In the genomic region with DNA sequence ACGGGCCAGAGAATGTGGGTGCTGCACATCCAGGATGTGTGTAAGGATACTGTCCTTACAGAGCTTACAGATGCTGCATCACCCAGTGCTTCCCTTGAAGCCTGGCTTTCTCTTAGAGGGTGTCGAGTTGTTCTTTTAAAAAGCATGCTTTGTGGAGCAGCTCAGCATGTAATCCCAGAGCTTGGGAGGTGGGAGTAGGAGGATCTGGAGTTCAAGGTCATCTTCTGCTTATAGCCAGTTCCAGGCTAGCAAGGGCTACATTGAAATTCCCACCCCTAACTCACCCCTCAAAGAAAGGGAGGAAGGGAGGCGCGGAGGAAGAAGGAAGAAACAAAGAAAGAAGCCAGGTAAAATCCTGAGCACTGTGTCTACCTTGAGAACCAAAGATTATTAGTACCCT, we compare ENCODE assay signal across 10 mouse cellular contexts.
DNase-seq lines count a peak whose midpoint lies in the region; ATAC-seq and TF ChIP-seq lines count a peak whose summit lies in the region.
"Had no signal": no experiment of that assay in that cellular context is flagged by ENCODE, and none has a peak within 500 bp of the region (broad histone marks: within the 10 kb centered on the region; RNA-seq: fewer than 3 reads in every experiment).

No protein-coding gene starts in this region.

- no peaks in the 10 kb centered on the region for H3K36me3 ChIP-seq in kidney, embryonic 15.5 days
- no peaks in the 10 kb centered on the region for H3K36me3 ChIP-seq in hindbrain, embryonic 15.5 days
- H3K36me3 ChIP-seq in liver, postnatal 0 days (replicated peaks; ENCODE audit: insufficient read depth, low read length): no peaks in the 10 kb centered on the region

- peak overlapping the region; percentile 22; the same call in 1 of the 2 replicates for H3K27ac ChIP-seq in kidney, embryonic 15.5 days
- H3K27ac ChIP-seq in hindbrain, embryonic 15.5 days (replicated peaks): no peak overlapping the region
- H3K27ac ChIP-seq in liver, postnatal 0 days (ENCODE audit: low read depth): no peak overlapping the region
- H3K27ac ChIP-seq in left cerebral cortex, adult 2 months: no peak overlapping the region

- peak overlapping the region; percentile 63 for H3K4me2 ChIP-seq in kidney, embryonic 15.5 days
- peak overlapping the region; percentile 60 for H3K4me2 ChIP-seq in hindbrain, embryonic 15.5 days
- peak overlapping the region; percentile 59 for H3K4me2 ChIP-seq in liver, postnatal 0 days (ENCODE audit: low read depth, low read length)

- TF ChIP-seq CTCF in liver, postnatal 0 days (IDR thresholded peaks at IDR 0.05; ENCODE audit: low read depth): no peak
- no peak for TF ChIP-seq CTCF in left cerebral cortex, adult 2 months (IDR thresholded peaks at IDR 0.05)

- 61% methylated on average over 4 of the region's 4 CpGs for WGBS in kidney, embryonic 15.5 days
- 70% methylated on average over 4 of the region's 4 CpGs for WGBS in hindbrain, embryonic 15.5 days
- WGBS in liver, postnatal 0 days (ENCODE audit: insufficient replicate concordance): 78% methylated on average over 4 of the region's 4 CpGs

- H3K27me3 ChIP-seq in kidney, embryonic 15.5 days: 0 out of 2 replicates have a peak, but pooled peaks cover 4% of the 10 kb centered on the region
- H3K27me3 ChIP-seq in hindbrain, embryonic 15.5 days: 0 out of 2 replicates have a peak, but pooled peaks cover 2% of the 10 kb centered on the region
- H3K27me3 ChIP-seq in liver, postnatal 0 days (ENCODE audit: insufficient read depth, low read length): no peaks in the 10 kb centered on the region

- H3K9ac ChIP-seq in kidney, embryonic 15.5 days: no peak overlapping the region
- no peak overlapping the region for H3K9ac ChIP-seq in hindbrain, embryonic 15.5 days
- H3K9ac ChIP-seq in liver, postnatal 0 days (replicated peaks): no peak overlapping the region

- H3K9me3 ChIP-seq in kidney, embryonic 15.5 days (replicated peaks): no peaks in the 10 kb centered on the region
- no peaks in the 10 kb centered on the region for H3K9me3 ChIP-seq in hindbrain, embryonic 15.5 days
- no peaks in the 10 kb centered on the region for H3K9me3 ChIP-seq in liver, postnatal 0 days (ENCODE audit: low read length)

- intact Hi-C loops in left cerebral cortex, adult 2 months (cut with DNase I): no loop called here

- TF ChIP-seq EP300 in liver, postnatal 0 days (IDR thresholded peaks at IDR 0.05; ENCODE audit: low read depth): no peak

- no peak for DNase-seq in kidney, adult 11 months
- DNase-seq in WW6 (ENCODE audit: low read depth, low spot score): peak; percentile 46
- no peak for DNase-seq in liver, postnatal 0 days
- DNase-seq in left cerebral cortex, adult 2 months (ENCODE audit: extremely low spot score in 1 of 2, low spot score in 2 of 2): no peak
- DNase-seq in c-Kit-positive CD71-positive TER-119-positive erythroid progenitor cells, embryonic 14.5 days (ENCODE audit: low spot score): no peak
- no peak for DNase-seq in cerebellum, adult 11 months
- DNase-seq: thymus, postnatal 36 days had no signal

- no peak overlapping the region for H3K4me3 ChIP-seq in kidney, embryonic 15.5 days (replicated peaks)
- H3K4me3 ChIP-seq in hindbrain, embryonic 15.5 days: no peak overlapping the region
- 0 out of 2 replicates have a peak overlapping the region, but pooled peaks have one; percentile 0 for H3K4me3 ChIP-seq in liver, postnatal 0 days (ENCODE audit: low read depth, low read length)
- no peak overlapping the region for H3K4me3 ChIP-seq in left cerebral cortex, adult 2 months
- H3K4me3 ChIP-seq: myocyte had no signal

- peak; percentile 23; the same call in 1 of the 2 replicates for ATAC-seq in kidney, embryonic 15.5 days (replicated peaks; ENCODE audit: low FRiP score)
- ATAC-seq in hindbrain, embryonic 15.5 days (ENCODE audit: low FRiP score, low read depth): no peak
- ATAC-seq in liver, postnatal 0 days: no peak

- peaks cover 20% of the 10 kb centered on the region for H3K4me1 ChIP-seq in kidney, embryonic 15.5 days
- H3K4me1 ChIP-seq in hindbrain, embryonic 15.5 days (replicated peaks): 0 out of 2 replicates have a peak, but pooled peaks cover 5% of the 10 kb centered on the region
- H3K4me1 ChIP-seq in liver, postnatal 0 days (ENCODE audit: insufficient read depth): peaks cover 12% of the 10 kb centered on the region; the same call in 1 of the 2 replicates
